Mouse (Mus musculus) lung, adult 18-20 months (tissue): ENCODE measurements around the gene Olfr789.

Source experiments
- DNase-seq, 2 experiments: peaks; one replicate each; pipeline ENCODE4 v3.0.0; 2022; ENCODE audit warnings: mixed read lengths in 2 of 2

Olfr789 gene

GRCm38 (mm10) chr10:129484452-129484851, at the start of gene Olfr789:
Gene Olfr789 (plus strand): TSS chr10:129484752.
- no peak for DNase-seq

DNA sequence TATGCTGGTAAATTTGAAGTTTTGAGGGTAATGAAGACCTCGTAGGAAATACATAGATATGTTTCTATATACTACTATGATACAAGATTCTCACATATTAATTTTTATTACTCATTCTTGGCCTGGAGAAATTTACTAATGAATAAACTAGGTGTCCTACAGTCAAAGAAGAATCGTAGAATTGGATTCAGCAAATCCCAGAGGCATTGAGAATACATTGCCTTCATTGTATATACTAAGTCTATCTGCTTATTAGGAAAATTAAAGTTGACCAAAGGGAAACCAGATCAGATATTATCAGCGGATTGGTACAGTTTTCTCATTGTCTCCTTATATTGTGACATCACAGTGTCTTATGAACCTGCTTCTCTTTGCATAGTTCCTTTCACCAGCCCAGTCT, 23.0 kb upstream of the Olfr789 start, which contains the start of gene Olfr787:
TSS of gene Olfr787 (plus strand) at position 301 of the 400 bp plus-strand sequence.
- no peak for DNase-seq

GRCm38 (mm10) chr10:129470698-129471097, 13.9 kb upstream of the Olfr789 start, which contains the start of gene Olfr788:
Gene Olfr788 (plus strand): TSS chr10:129470998.
- DNase-seq: no peak

GRCm38 (mm10) chr10:129473256-129473655, 11.3 kb upstream of the Olfr789 start:
- no peak for DNase-seq

GRCm38 (mm10) chr10:129473723-129474122, 10.8 kb upstream of the Olfr789 start:
- no peak for DNase-seq

DNA sequence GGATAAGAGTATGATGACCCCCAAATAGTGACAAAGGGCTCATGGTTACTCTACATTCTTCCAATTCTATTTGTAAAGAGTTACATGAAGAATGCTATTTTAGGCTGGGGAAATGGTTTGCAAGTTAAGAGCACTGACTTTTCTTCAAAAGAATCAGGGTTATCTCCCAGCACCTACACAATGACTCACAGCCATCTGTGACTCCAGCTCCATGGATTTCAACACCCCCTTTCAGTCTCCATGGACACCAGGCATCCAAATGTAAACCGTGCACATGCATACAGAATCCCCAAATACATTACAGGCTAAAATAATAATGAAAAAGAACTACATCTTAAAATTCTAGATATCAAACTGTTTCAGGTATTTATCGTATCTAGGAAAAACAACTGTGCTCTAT, 5.5 kb downstream of the Olfr789 start:
- no peak for DNase-seq

DNA sequence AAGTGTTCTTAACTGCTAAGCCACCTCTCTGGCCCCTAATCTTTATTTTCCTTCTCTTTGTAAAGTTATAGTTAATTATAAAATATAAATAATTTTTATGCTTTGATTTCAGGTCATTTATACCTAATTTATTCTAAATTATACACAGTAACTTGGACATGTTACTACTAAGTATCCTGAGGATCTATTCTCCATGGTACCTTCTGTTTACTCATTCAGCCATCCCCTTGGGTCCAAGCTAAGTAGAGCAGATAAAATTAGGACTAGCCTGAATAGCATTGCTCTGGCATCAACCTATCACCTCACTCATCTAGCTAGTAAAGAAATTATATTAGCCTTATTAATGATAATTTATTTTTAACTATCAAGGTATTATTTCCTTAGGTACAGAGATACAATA, 13.6 kb downstream of the Olfr789 start, which contains the start of gene Olfr790:
TSS of gene Olfr790 (plus strand) at position 301 of the 400 bp plus-strand sequence.
- no peak for DNase-seq

GRCm38 (mm10) chr10:129521492-129521891, 36.9 kb downstream of the Olfr789 start, which contains the start of gene Olfr791:
Gene Olfr791 (plus strand): TSS chr10:129521792.
- no peak for DNase-seq

DNA sequence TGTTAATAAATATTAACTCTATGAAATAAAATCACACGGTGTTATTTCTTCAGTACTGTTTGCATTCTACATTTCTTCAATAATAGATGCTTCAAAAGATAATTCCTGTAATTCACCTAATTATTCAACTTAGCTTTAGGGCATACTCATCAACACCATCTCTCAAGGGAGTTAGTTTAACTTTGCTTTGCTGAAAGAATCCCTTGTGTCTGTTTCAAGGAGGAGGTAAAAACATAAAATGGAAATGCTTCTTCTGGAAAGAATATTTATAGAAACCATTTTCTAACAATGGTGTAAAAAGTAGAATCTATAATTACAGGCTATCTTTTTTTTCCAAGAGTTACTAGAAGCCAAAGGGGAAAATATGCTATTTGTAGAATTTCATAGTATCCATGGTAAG, 54.3 kb downstream of the Olfr789 start, which contains the start of gene Olfr792:
TSS of gene Olfr792 (plus strand) at position 301 of the 400 bp plus-strand sequence.
- DNase-seq: no peak
